Mouse (Mus musculus): ENCODE data around the gene Itch.

- TF ChIP-seq ZKSCAN1 (IDR thresholded peaks at IDR 0.05; ENCODE audit: low read depth, low read length) = no peak
- peak in 2 of 3 experiments; percentile 31 to 47; a peak in 3 of 6 replicates for TF ChIP-seq CTCF (IDR thresholded peaks at IDR 0.05 in 2 of 3, conservative IDR thresholded peaks at IDR 0.05 in 1 of 3; ENCODE audit: control insufficient read depth in 1 of 3, insufficient read depth in 1 of 3, low read depth in 2 of 3, low read length in 3 of 3, poor library complexity in 1 of 3, severe bottlenecking in 1 of 3)
- no peak for TF ChIP-seq HCFC1 (IDR thresholded peaks at IDR 0.05; ENCODE audit: low read depth, low read length)
- no peak for TF ChIP-seq UBTF (IDR thresholded peaks at IDR 0.05; ENCODE audit: borderline replicate concordance, insufficient read depth, low read depth, low read length)
- no peak for TF ChIP-seq USF1 (IDR thresholded peaks at IDR 0.05; ENCODE audit: low read depth, low read length)
- TF ChIP-seq GATA1 (IDR thresholded peaks at IDR 0.05; ENCODE audit: low read depth, low read length) = no peak
- no peak for TF ChIP-seq TAL1 (IDR thresholded peaks at IDR 0.05; ENCODE audit: low read length)
- TF ChIP-seq POLR2A (IDR thresholded peaks at IDR 0.05; ENCODE audit: control insufficient read depth in 1 of 2, insufficient read depth in 1 of 2, low read depth in 1 of 2, low read length in 2 of 2, poor library complexity in 1 of 2) = no peak
Observed at GRCm38 (mm10) chr2:155248718-155249117, 115.4 kb downstream of the Itch start.
